Mouse (Mus musculus): ENCODE measurements around the gene Klhl30.

Klhl30 gene

GRCm38 (mm10) chr1:91346892-91347291 is 3.9 kb upstream of the Klhl30 start:
- CTCF ChIA-PET: interaction anchor here (0.6 to 2.5 kb wide), 29 partner anchors 8 to 417 kb away, joined by 3 to 12 read pairs (median 4); partner anchors contain the start of genes Erfe (in 2 of the 4), Hes6 (in 1 of the 4), Ramp1 (in 1 of the 4) and Ube2f (in 1 of the 4)

DNA sequence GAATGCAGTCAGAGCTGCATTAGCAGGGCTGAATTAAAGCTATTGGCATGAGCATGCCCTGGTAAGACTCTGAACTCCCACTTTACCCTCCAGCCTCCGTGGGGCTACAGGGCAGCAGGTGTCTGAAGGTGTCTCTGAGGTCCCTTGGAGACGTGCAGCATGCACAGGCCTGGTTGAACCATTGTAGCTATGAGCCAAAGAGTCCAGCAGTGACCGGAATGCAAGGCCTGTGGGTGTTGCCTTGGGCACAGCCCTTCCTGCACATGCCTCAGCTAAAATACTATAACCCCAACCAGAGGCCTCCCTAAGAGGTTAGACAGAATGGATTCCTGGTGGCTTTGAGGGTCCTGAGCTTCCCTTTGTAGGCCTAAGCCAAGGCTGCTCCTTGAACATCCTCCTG is 433 bp downstream of the Klhl30 start:
- ChIA-PET CTCF (interaction anchor here in 2 of 4 experiments (0.6 to 1.5 kb wide), 2 partner anchors 31 to 1513 kb away, joined by 3 read pairs; no protein-coding TSS in a partner anchor), POLR2A (interaction anchor here in 2 of 4 experiments (0.5 to 2.6 kb wide), 4 partner anchors 15 to 107 kb away, joined by 3 to 13 read pairs (median 6); partner anchors contain the start of genes Erfe (in 2 of the 2) and Hes6 (in 1 of the 2))

More at GRCm38 (mm10) chr1:91346892-91347291, 3.9 kb upstream of the Klhl30 start:
- POLR2A ChIA-PET: interaction anchor here in 3 of 4 experiments (0.6 to 3.2 kb wide), 8 partner anchors 11 to 136 kb away, joined by 3 to 18 read pairs (median 4); partner anchors contain the start of genes Erfe (in 2 of the 3) and Hes6 (in 1 of the 3)

DNA sequence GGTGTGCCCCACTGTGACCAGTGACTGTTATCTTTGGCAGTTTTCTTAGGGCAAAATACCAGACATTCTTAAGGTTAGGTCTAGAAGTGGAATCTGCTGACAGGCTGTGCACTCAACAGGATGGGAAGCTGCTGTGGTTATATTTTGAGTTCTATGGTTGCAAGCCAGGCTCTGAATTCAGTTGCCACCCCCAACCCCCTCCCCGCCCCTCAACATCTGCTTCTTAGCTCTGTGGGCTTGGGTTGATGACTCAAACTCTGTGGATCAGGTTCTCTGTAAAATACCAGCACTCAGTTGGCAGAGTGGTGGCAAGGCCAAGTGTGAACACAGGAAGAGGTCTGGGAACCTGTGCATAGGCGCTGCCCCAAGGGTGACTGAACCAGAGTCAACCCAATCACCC is 1.5 kb downstream of the Klhl30 start:
- ChIA-PET CTCF (interaction anchor here in 1 of 4 experiments (0.6 kb wide), 1 partner anchor 42 kb away, joined by 3 read pairs; no protein-coding TSS in a partner anchor), POLR2A (interaction anchor here in 1 of 4 experiments (1.8 to 2.5 kb wide), 2 partner anchors 10 to 14 kb away, joined by 6 to 19 read pairs; partner anchors contain the start of gene Erfe)

DNA sequence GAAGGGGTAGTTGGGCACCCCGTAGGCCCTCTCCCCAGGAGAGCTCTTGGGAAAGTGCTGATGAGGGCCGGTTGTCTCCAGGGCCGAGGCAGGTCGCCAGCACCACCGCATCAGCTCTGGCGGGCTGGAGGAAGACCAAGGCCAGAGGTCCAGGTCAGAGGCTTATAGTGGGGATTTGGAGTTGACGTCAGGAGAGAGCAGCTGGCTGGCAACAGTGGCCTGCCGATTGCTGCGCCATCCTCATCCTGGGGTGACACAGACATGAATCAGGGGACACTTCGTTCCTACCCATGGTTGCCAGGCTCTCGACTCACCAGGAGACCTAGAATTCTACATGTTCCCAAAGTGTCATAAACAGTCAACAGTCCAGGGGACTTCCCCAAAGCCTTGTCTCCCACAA is 5.3 kb downstream of the Klhl30 start:
- CTCF ChIA-PET: interaction anchor here in 2 of 4 experiments (0.9 to 1.1 kb wide), 2 partner anchors 10 kb away, joined by 3 read pairs; partner anchors contain the start of gene Erfe (in 2 of the 2)
- POLR2A ChIA-PET: interaction anchor here in 1 of 4 experiments (2.1 kb wide), 1 partner anchor 11 kb away, joined by 4 read pairs; no protein-coding TSS in a partner anchor

- CTCF ChIA-PET: interaction anchor here in 2 of 4 experiments (0.6 to 0.8 kb wide), 2 partner anchors 16 to 17 kb away, joined by 3 read pairs; no protein-coding TSS in a partner anchor
- POLR2A ChIA-PET: interaction anchor here in 1 of 4 experiments (0.9 kb wide), 1 partner anchor 8 kb away, joined by 3 read pairs; no protein-coding TSS in a partner anchor
Measured at GRCm38 (mm10) chr1:91362113-91362512, 11.3 kb downstream of the Klhl30 start.

DNA sequence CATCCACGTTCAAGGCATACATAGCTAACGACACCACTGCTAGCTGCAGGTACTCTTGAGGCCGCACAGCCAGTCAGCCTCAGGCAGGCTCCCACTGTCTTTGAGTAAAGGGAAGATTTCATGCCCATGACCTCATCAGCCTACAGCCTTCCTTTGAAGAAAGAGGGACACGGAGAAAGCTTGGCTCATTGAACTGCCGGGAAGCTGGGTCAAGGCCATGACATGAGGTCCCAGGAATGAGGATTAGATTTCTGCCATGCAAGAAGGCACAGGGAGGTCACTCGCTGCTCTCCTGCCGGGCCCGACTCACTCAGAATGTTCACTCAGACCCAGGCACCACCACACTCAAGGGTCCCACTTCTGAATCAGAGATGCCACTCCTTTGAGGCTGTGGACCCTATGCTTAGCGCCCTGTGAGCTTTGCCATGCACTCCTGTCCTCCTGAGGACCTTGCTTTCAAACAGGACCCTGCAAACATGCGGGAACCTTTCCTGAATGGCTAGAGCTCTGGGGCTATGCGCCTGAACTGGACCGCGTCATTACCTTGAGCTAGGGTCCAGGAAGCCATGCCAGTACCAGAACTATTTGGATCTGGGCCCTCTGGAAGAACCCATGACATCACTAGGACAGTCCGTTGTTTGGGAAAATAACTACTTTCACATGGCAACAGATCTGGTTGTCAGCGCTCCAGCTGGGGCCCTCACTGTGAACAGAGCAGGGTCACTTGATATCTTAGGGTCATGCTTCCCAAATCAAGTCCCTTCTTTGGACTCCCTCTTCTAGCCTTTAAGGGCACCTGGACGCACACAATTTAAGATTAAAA is 14.2 kb downstream of the Klhl30 start:
- POLR2A ChIA-PET: interaction anchor here (0.5 to 3.3 kb wide), 26 partner anchors 8 to 312 kb away, joined by 3 to 25 read pairs (median 5); partner anchors contain the start of genes Espnl (in 1 of the 4), Hes6 (in 1 of the 4), Klhl30 (in 1 of the 4) and Ramp1 (in 1 of the 4)
- CTCF ChIA-PET: interaction anchor here (0.7 to 2.5 kb wide), 27 partner anchors 9 to 1422 kb away, joined by 3 to 12 read pairs (median 3); partner anchors contain the start of genes Hes6 (in 2 of the 4), Rab17 (in 1 of the 4) and Scly (in 1 of the 4)

- ChIA-PET POLR2A (interaction anchor here (0.5 to 3.3 kb wide), 32 partner anchors 9 to 313 kb away, joined by 3 to 25 read pairs (median 5); partner anchors contain the start of genes Hes6 (in 2 of the 4), Klhl30 (in 2 of the 4), Espnl (in 1 of the 4) and Ramp1 (in 1 of the 4)), CTCF (interaction anchor here (0.6 to 2.5 kb wide), 35 partner anchors 9 to 1423 kb away, joined by 3 to 12 read pairs (median 3); partner anchors contain the start of genes Hes6 (in 2 of the 4), Rab17 (in 1 of the 4), Scly (in 1 of the 4) and Ube2f (in 1 of the 4))
Measured at GRCm38 (mm10) chr1:91365816-91366214, 15.0 kb downstream of the Klhl30 start.

GRCm38 (mm10) chr1:91366215-91367108 is 15.6 kb downstream of the Klhl30 start, which contains the start of gene Erfe:
Erfe (plus strand) TSS chr1:91366430.
- POLR2A ChIA-PET: interaction anchor here (0.5 to 3.3 kb wide), 41 partner anchors 9 to 411 kb away, joined by 3 to 25 read pairs (median 5); partner anchors contain the start of genes Espnl (in 2 of the 4), Hes6 (in 2 of the 4), Klhl30 (in 2 of the 4) and Ramp1 (in 1 of the 4)
- CTCF ChIA-PET: interaction anchor here (0.6 to 2.5 kb wide), 37 partner anchors 9 to 1423 kb away, joined by 3 to 12 read pairs (median 3); partner anchors contain the start of genes Hes6 (in 1 of the 4), Rab17 (in 1 of the 4), Scly (in 1 of the 4) and Ube2f (in 1 of the 4)

- ChIA-PET CTCF (interaction anchor here in 2 of 4 experiments (1.1 to 2.5 kb wide), 5 partner anchors 8 to 394 kb away, joined by 3 to 11 read pairs (median 5); no protein-coding TSS in a partner anchor), POLR2A (interaction anchor here (0.5 to 3.3 kb wide), 20 partner anchors 8 to 410 kb away, joined by 3 to 25 read pairs (median 5); partner anchors contain the start of genes Hes6 (in 2 of the 4), Espnl (in 1 of the 4) and Klhl30 (in 1 of the 4))
Measured at GRCm38 (mm10) chr1:91367295-91367694, 16.5 kb downstream of the Klhl30 start.

DNA sequence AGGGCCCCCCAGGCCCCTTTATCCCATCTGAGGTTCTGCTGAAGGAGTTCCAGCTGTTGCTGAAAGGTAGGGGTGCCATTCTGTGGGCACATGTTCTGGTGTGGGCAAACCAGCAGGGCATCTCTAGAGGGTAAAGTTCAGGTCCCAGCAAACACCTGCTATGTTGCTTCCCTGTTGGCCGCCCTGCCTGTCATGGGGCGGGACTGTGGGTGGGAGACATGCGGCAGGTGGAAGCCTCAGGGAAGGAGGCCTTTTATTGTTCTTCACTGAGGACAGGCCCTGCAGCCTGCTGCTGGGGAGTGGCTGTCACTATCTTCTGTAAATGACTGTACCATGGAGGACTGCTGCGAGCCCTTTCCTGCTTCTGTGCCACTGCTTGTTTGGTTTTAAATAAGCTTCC is 18.6 kb downstream of the Klhl30 start:
- POLR2A ChIA-PET: interaction anchor here (0.8 to 4.9 kb wide), 9 partner anchors 8 to 119 kb away, joined by 3 to 22 read pairs (median 4); partner anchors contain the start of genes Hes6 (in 2 of the 4) and Ube2f (in 1 of the 4)
- CTCF ChIA-PET: interaction anchor here in 2 of 4 experiments (0.6 to 1.3 kb wide), 3 partner anchors 12 to 407 kb away, joined by 3 to 4 read pairs (median 3); no protein-coding TSS in a partner anchor

DNA sequence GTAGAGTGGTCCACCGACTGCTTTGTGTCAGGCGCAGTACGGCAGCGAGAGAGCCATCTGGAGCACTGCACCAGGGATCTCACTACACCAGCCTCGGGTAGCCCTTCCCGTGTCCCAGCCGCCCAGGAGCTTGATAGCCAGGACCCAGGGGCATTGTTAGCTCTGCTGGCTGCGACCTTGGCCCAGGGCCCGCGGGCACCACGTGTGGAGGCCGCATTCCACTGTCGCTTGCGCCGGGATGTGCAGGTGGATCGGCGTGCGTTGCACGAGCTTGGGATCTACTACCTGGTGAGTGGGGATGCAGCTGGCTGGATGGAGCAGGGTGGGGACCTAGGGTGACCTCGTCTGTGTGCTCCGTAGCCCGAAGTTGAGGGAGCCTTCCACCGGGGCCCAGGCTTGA is 19.2 kb downstream of the Klhl30 start:
- CTCF ChIA-PET: interaction anchor here in 1 of 4 experiments (1.2 to 1.3 kb wide), 2 partner anchors 12 to 13 kb away, joined by 3 to 4 read pairs; no protein-coding TSS in a partner anchor
- POLR2A ChIA-PET: interaction anchor here in 3 of 4 experiments (0.8 to 4.9 kb wide), 6 partner anchors 8 to 70 kb away, joined by 3 to 22 read pairs (median 3); partner anchors contain the start of gene Hes6 (in 1 of the 3)

DNA sequence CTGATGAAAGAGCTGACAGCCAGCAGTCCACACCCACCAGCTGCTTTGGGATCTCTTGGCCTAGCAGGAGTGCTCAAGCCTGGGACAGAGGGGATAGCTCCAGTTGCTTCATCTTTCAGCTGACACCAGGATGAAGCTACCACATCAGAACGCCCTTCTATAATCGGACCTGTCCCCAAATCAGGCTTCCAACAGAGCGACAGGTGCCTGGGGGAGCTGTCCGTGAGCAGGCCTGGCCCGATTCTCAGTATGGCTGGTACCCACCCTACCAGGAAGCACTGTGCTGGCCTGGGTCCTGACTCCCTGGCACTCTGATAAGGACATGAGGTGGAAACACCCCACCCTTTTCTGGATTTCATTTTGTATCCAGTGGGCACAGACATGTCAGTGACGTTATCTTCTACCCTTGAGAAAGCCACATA is 22.6 kb downstream of the Klhl30 start:
- ChIA-PET POLR2A (interaction anchor here in 2 of 4 experiments (0.6 to 4.9 kb wide), 7 partner anchors 8 to 1955 kb away, joined by 3 to 22 read pairs (median 3); partner anchors contain the start of gene Ube2f (in 1 of the 2)), CTCF (interaction anchor here in 1 of 4 experiments (1.2 kb wide), 1 partner anchor 27 kb away, joined by 4 read pairs; no protein-coding TSS in a partner anchor)

GRCm38 (mm10) chr1:91380453-91381090 is 29.8 kb downstream of the Klhl30 start:
- CTCF ChIA-PET: interaction anchor here in 2 of 4 experiments (0.6 to 1.7 kb wide), 6 partner anchors 14 to 407 kb away, joined by 3 to 7 read pairs (median 4); partner anchors contain the start of gene Erfe (in 2 of the 2)
- POLR2A ChIA-PET: interaction anchor here in 2 of 4 experiments (2.5 to 4.6 kb wide), 3 partner anchors 10 to 15 kb away, joined by 5 to 22 read pairs (median 8); partner anchors contain the start of gene Erfe (in 2 of the 2)

- POLR2A ChIA-PET: interaction anchor here in 3 of 4 experiments (1.2 to 4.6 kb wide), 4 partner anchors 10 to 15 kb away, joined by 3 to 22 read pairs (median 6); partner anchors contain the start of gene Erfe (in 2 of the 3)
- CTCF ChIA-PET: interaction anchor here in 3 of 4 experiments (0.6 to 1.7 kb wide), 4 partner anchors 15 to 408 kb away, joined by 3 to 5 read pairs (median 4); partner anchors contain the start of genes Erfe (in 1 of the 3) and Klhl30 (in 1 of the 3)
Measured at GRCm38 (mm10) chr1:91381091-91381471, 30.3 kb downstream of the Klhl30 start.

DNA sequence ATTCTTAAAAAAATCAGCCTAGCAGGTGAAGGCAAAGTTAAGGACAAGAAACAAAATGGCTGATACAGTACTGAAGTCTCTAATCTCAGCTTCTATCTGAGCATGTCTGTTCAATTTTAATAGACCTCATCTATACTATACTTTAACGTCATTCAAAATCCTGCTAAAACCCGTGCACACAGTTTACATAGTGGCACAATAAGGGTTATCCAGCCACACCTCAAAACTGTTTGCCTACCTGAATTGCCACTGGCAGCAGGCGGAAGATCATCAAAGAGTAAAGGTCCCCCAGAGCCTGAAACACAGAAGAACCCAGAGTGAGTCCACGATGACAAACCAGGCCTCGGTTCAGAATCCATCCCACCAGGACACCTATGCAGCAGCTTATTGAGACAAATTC is 39.6 kb downstream of the Klhl30 start:
- ChIA-PET POLR2A (interaction anchor here in 3 of 4 experiments (0.7 to 1.4 kb wide), 6 partner anchors 9 to 526 kb away, joined by 3 to 4 read pairs (median 4); partner anchors contain the start of gene Erfe (in 1 of the 3)), CTCF (no interaction called here)

Data from embryonic stem cell, embryonic (primary cell).